8 mouse cellular contexts compared by ENCODE assay signal in genomic region chr7:19629361-19629734, GRCm38 (mm10). TPM values are rescaled to one million over a fixed set of nuclear protein-coding genes. Genes with fewer than 3 reads are reported as not detected.
DNase-seq lines count a peak whose midpoint lies in the region; ATAC-seq lines count a peak whose summit lies in the region.

Gene Relb, minus strand, starts transcription at chr7:19629438.

- peak; percentile 38 for ATAC-seq in megakaryocyte, adult 5-6 weeks (ENCODE audit: poor library complexity, severe bottlenecking)

- peak; percentile 84 for DNase-seq in adipocyte (ENCODE audit: low spot score)
- DNase-seq in embryo, embryonic 10 days (ENCODE audit: low spot score) = peak; percentile 96
- DNase-seq in gastrocnemius, postnatal 10 days = peak; percentile 96
- DNase-seq in induced T-regulatory cell, adult 2 months (ENCODE audit: low read depth) = peak; percentile 95
- peak; percentile 78 to 81 for DNase-seq in left cerebral cortex, adult 8-10 months (ENCODE audit: low spot score in 2 of 2)
- peak; percentile 92 for DNase-seq in right cerebral cortex, adult 18-20 months
- DNase-seq in urinary bladder, adult 2 months (ENCODE audit: low spot score) = peak; percentile 73

RNA-seq across cellular contexts. Expression of gene Relb, which starts in this region (rescaled TPM):
- total RNA-seq in gastrocnemius, postnatal 10 days (2021) = 1 to 10 TPM; 7.3 to 9.0 TPM
- 1 to 10 TPM; 5.6 to 7.2 (median 6.4) TPM for total RNA-seq in left cerebral cortex, adult 8-10 months (2022)
- total RNA-seq in megakaryocyte, adult 5-6 weeks (2015) = 8.3 and 8.6 TPM in 2 replicates
- total RNA-seq in megakaryocyte, adult 5-6 weeks (2017) = 9.3 and 10.3 TPM in 2 replicates
- polyA plus RNA-seq in urinary bladder, adult 2 months (2012; rRNA removed) = 22.5 and 23.5 TPM in 2 replicates

Comparison
In these comparisons a context has a peak if more than half of its experiments do, and no peak if none do; other contexts are left out.
1. Peak in every context shown above with its lines: DNase-seq and ATAC-seq.